Mouse (Mus musculus): ENCODE results near the gene Nrg3.

GRCm38 (mm10) chr14:39445501-39445900 is 27.4 kb downstream of the Nrg3 start:
- TF ChIP-seq CTCF (IDR thresholded peaks at IDR 0.05; ENCODE audit: borderline replicate concordance, extremely low read depth, insufficient read depth, insufficient read length) (no peak), POLR2A (IDR thresholded peaks at IDR 0.05; ENCODE audit: borderline replicate concordance, extremely low read depth, insufficient read depth, insufficient read length, poor library complexity, severe bottlenecking) (no peak)

All from brain, embryonic 14.5 days (tissue).